ENCODE assay signal across 8 mouse cellular contexts in the genomic region with DNA sequence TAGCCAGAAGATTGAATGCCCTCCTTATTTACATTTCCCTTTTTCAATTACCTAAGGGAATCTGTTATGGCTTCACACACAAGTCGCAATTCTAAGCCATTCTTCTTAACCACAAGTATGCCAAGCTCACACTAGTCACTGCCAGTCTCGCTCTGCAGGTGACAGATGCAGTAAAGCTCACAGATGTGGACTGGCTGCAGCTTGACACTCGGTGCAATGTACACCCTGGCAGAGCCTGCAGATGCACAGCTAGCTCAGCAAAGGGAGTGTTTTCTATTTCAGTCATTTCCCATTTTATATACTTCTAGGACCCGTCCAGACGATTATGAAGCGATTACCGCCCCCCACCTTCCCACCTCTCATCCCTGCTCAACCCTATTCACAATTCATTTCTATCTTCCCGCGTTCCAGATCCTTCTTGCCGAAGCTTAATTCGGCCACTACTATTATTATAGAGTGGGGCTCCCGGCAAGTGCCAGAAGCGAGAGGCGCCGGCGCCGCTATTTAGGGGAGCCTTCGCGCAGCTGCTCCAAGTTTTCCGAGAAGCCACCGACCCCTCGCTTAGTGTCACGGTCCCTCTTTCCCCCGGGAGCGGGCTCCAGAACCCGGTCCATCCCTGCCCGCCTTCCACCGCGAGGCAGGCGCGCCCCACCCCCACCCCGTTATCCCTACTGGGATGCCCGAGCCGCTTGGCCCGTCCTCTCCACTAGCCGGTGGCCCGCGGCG. TPM values are rescaled to one million over a fixed set of nuclear protein-coding genes. Genes with fewer than 3 reads are reported as not detected.
A peak's percentile ranks its signal among the peaks of the same experiment; 100 is the strongest.
DNase-seq lines count a peak whose midpoint lies in the region; ATAC-seq and TF ChIP-seq lines count a peak whose summit lies in the region.

No protein-coding gene starts in this region.

- peaks cover 25% of the 10 kb centered on the region for H3K4me1 ChIP-seq in heart, embryonic 16.5 days (ENCODE audit: control insufficient read depth, insufficient read depth, low read length)
- peaks cover 46% of the 10 kb centered on the region for H3K4me1 ChIP-seq in liver, embryonic 15.5 days (replicated peaks)
- peaks cover 10% of the 10 kb centered on the region for H3K4me1 ChIP-seq in thymus, adult 2 months (replicated peaks; ENCODE audit: control insufficient read depth, insufficient read depth, low read length)

- H3K4me2 ChIP-seq in heart, embryonic 16.5 days (ENCODE audit: low read depth, low read length): peak overlapping the region; percentile 68
- peak overlapping the region; percentile 91 for H3K4me2 ChIP-seq in liver, embryonic 15.5 days

- peak; percentile 22 for DNase-seq in embryo, embryonic 10 days (ENCODE audit: low spot score)
- no peak for DNase-seq in embryo, embryonic 9.5 days (ENCODE audit: extremely low spot score)
- DNase-seq in right cerebral cortex, postnatal 4 days: peak; percentile 53
- no peak for DNase-seq in right cerebral cortex, postnatal 14 days
- peak; percentile 40 for DNase-seq in thymus, adult 2 months
- DNase-seq in ovary, adult 18-20 months (ENCODE audit: low spot score): no peak

- H3K27me3 ChIP-seq in heart, embryonic 16.5 days (ENCODE audit: control insufficient read depth, insufficient read depth, low read length): no peaks in the 10 kb centered on the region
- H3K27me3 ChIP-seq in liver, embryonic 15.5 days: no peaks in the 10 kb centered on the region
- no peaks in the 10 kb centered on the region for H3K27me3 ChIP-seq in thymus, adult 2 months (ENCODE audit: control insufficient read depth, insufficient read depth, low read length)

- H3K36me3 ChIP-seq in heart, embryonic 16.5 days (ENCODE audit: control insufficient read depth, insufficient read depth): no peaks in the 10 kb centered on the region
- H3K36me3 ChIP-seq in liver, embryonic 15.5 days (replicated peaks): no peaks in the 10 kb centered on the region
- no peaks in the 10 kb centered on the region for H3K36me3 ChIP-seq in thymus, adult 2 months (ENCODE audit: control insufficient read depth, insufficient read depth, low read length)

- H3K27ac ChIP-seq in heart, embryonic 16.5 days (ENCODE audit: low read length): peak overlapping the region; percentile 80
- H3K27ac ChIP-seq in liver, embryonic 15.5 days (replicated peaks): peak overlapping the region; percentile 90
- peak overlapping the region; percentile 15 for H3K27ac ChIP-seq in thymus, adult 2 months (ENCODE audit: control insufficient read depth, insufficient read depth, low read length)

- TF ChIP-seq POLR2A in thymus, adult 2 months (IDR thresholded peaks at IDR 0.05; ENCODE audit: control insufficient read depth, extremely low read depth, insufficient read depth, low read length, poor library complexity): no peak

- peak overlapping the region; percentile 91 for H3K9ac ChIP-seq in heart, embryonic 16.5 days (ENCODE audit: low read length)
- H3K9ac ChIP-seq in liver, embryonic 15.5 days: peak overlapping the region; percentile 90

- ATAC-seq in heart, embryonic 16.5 days (replicated peaks; ENCODE audit: extremely low read depth, insufficient read depth, low FRiP score): peak; percentile 62
- ATAC-seq in liver, embryonic 15.5 days (ENCODE audit: insufficient read depth): peak; percentile 71

- no peaks in the 10 kb centered on the region for H3K9me3 ChIP-seq in heart, embryonic 16.5 days (replicated peaks; ENCODE audit: control insufficient read depth, low read length)
- no peaks in the 10 kb centered on the region for H3K9me3 ChIP-seq in liver, embryonic 15.5 days (replicated peaks)

- H3K4me3 ChIP-seq in heart, embryonic 16.5 days (ENCODE audit: low read length): peak overlapping the region; percentile 88
- H3K4me3 ChIP-seq in liver, embryonic 15.5 days (replicated peaks): peak overlapping the region; percentile 95
- H3K4me3 ChIP-seq in thymus, adult 2 months (ENCODE audit: control insufficient read depth, insufficient read depth, low read length): peak overlapping the region; percentile 83

- no peak for TF ChIP-seq CTCF in thymus, adult 2 months (IDR thresholded peaks at IDR 0.05; ENCODE audit: borderline replicate concordance, control insufficient read depth, extremely low read depth, insufficient read depth, low read length, poor library complexity)

- 1% methylated on average over 38 of the region's 39 CpGs for WGBS in heart, embryonic 16.5 days
- 1% methylated on average over 39 of the region's 39 CpGs for WGBS in liver, embryonic 15.5 days (ENCODE audit: insufficient replicate concordance)
- under 1% methylated on average over 39 of the region's 39 CpGs for WGBS in thymus, adult 2 months

RNA-seq across cellular contexts. Expression of gene Tbpl1, which starts 1.3 kb away (rescaled TPM):
- 36.7 and 42.1 TPM in 2 replicates for polyA plus RNA-seq in heart, embryonic 16.5 days (2015; fragmentation: Nextera tagmentation; extraction: Ambion mirVana)
- polyA plus RNA-seq in liver, embryonic 15.5 days (2015; fragmentation: Nextera tagmentation; extraction: Ambion mirVana): 17.4 and 20.8 TPM in 2 replicates
- polyA plus RNA-seq in thymus, adult 2 months (2012; rRNA removed): 53.6 and 67.3 TPM in 2 replicates

Comparison
In these comparisons a context has a peak if more than half of its experiments do, and no peak if none do; other contexts are left out.
1. DNase-seq: peak in embryo, embryonic 10 days (single experiment), right cerebral cortex, postnatal 4 days (single experiment) and thymus, adult 2 months (single experiment); none in embryo, embryonic 9.5 days (single experiment), right cerebral cortex, postnatal 14 days (single experiment) and ovary, adult 18-20 months (single experiment).
2. H3K27ac ChIP-seq: peak in every context shown above with its lines; median percentile 90 in liver, embryonic 15.5 days; 80 in heart, embryonic 16.5 days; 15 in thymus, adult 2 months.
3. Peak in every context shown above with its lines, with median percentiles within 50 percentile points of each other: H3K4me3 ChIP-seq.